Mouse (Mus musculus) liver, embryonic 14.5 days (tissue): ENCODE results near the gene Bmp8a. TPM values are rescaled to one million over a fixed set of nuclear protein-coding genes. Genes with fewer than 3 reads are reported as not detected.
A peak's percentile ranks its signal among the peaks of the same experiment; 100 is the strongest.
"Not testable (repeated sequence)": the region's sequence is repeated elsewhere in the genome, so short reads cannot be mapped to it uniquely, and the experiment has no call there.

Source experiments
- ATAC-seq: fragments of 200-750 bp; cut with Nextera tagmentation; 2 replicates; pipeline ENCODE4 v1.8.0; 2017; ENCODE audit warnings: moderate number of reproducible peaks, mild to moderate bottlenecking, moderate library complexity; ENCODE audit not compliant: insufficient read depth
- DNase-seq, 3 experiments: peaks; one replicate each; pipeline ENCODE4 v3.0.0-alpha.2; 2012 to 2013; ENCODE audit warnings: low read depth in 3 of 3, low spot score in 3 of 3
- H3K27ac ChIP-seq: fragments of 300-500 bp; sonication (generic); 2 replicates; pipeline ENCODE4 v1.5.1; 2014; ENCODE audit warnings: moderate library complexity, mild to moderate bottlenecking, control low read depth, inconsistent platforms
- H3K27me3 ChIP-seq: fragments of 300-500 bp; sonication (generic); 2 replicates; pipeline ENCODE4 v1.6.1; 2014; ENCODE audit warnings: mild to moderate bottlenecking, low read length, moderate library complexity; ENCODE audit not compliant: control insufficient read depth, insufficient read depth
- H3K36me3 ChIP-seq: fragments of 300-500 bp; sonication (generic); replicated peaks from 2 replicates; pipeline ENCODE4 v1.6.1; 2014; ENCODE audit warnings: low read depth; ENCODE audit not compliant: control insufficient read depth, insufficient read depth
- H3K4me1 ChIP-seq, 2 experiments: fragments of 200-500 bp in 1 of 2; fragments of 300-500 bp in 1 of 2; sonication (generic) in 1 of 2; replicated peaks; 2 replicates each; pipeline ENCODE4 v1.6.1; 2012 to 2014; ENCODE audit warnings: antibody characterized with exemption in 1 of 2, inconsistent platforms in 1 of 2, low read length in 1 of 2; ENCODE audit not compliant: control insufficient read depth in 2 of 2, insufficient read depth in 2 of 2
- H3K4me2 ChIP-seq: fragments of 300-500 bp; sonication (generic); 2 replicates; pipeline ENCODE4 v1.6.1; 2014; ENCODE audit warnings: low read depth, mild to moderate bottlenecking, control low read depth, moderate library complexity
- H3K4me3 ChIP-seq, 2 experiments: fragments of 200-500 bp in 1 of 2; fragments of 300-500 bp in 1 of 2; sonication (generic) in 1 of 2; 2 replicates each; pipeline ENCODE4 v1.5.1; 2012 to 2014; ENCODE audit warnings: low read depth in 2 of 2, low read length in 2 of 2, mild to moderate bottlenecking in 2 of 2, control low read depth in 1 of 2, inconsistent platforms in 1 of 2, moderate library complexity in 1 of 2; ENCODE audit not compliant: insufficient read depth in 1 of 2
- H3K9ac ChIP-seq: fragments of 300-500 bp; sonication (generic); replicated peaks from 2 replicates; pipeline ENCODE4 v1.6.1; 2014; ENCODE audit warnings: mild to moderate bottlenecking, control low read depth, moderate library complexity
- H3K9me3 ChIP-seq: fragments of 300-500 bp; sonication (generic); 2 replicates; pipeline ENCODE4 v1.6.1; 2016; ENCODE audit warnings: low read length, mixed read lengths; ENCODE audit not compliant: control insufficient read depth
- CTCF ChIP-seq: IDR thresholded peaks from 2 replicates; pipeline ENCODE4 v1.5.1; 2016; ENCODE audit warnings: antibody characterized with exemption, low read depth, control low read depth
- EP300 ChIP-seq: IDR thresholded peaks from 2 replicates; pipeline ENCODE4 v1.6.1; 2016; ENCODE audit warnings: antibody characterized with exemption, low read depth
- WGBS: fragments of 180-500 bp; shearing (Covaris S2); extraction: QIAGEN DNeasy Blood & Tissue Kit; methylation state at CpG from one replicate; pipeline ENCODE4 v1.1.7; 2014; ENCODE audit not compliant: insufficient replicate concordance; 5-methylcytosine and 5-hydroxymethylcytosine counted together
- polyA plus RNA-seq, 2 experiments: library from polyadenylated mRNA; depleted of rRNA in 1 of 2; stranded (reverse) in 1 of 2; unstranded in 1 of 2; fragments of >200 nt; fragmentation: Nextera tagmentation in 1 of 2; extraction: Ambion mirVana in 1 of 2; gene quantifications; 2 replicates each; pipeline versions ENCODE4 v1.2.1 to v1.2.3; 2012 to 2014

Bmp8a gene
- polyA plus RNA-seq, 2 experiments = 0.08 TPM; not detected in 1

DNA sequence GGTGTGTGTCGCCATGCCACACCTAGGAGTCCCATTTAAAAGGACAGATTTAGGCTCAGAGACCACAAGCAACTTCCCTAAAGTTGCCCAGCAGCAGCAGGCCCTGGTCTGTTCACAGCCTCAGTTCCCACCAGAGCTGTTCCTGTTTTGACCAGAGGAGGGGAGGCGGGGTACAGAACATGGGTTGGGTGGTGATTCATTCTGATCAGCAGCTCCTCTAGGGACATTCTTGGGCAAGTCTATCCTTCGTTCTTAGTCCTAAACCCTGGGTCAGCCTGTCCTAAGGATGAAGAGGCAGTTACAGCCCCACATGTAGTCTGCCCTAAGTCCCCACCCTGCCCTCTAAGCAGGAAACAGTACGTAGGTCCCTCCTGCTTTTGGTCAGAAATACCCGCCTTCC lies 2.8 kb downstream of the Bmp8a start:
- H3K36me3 ChIP-seq = no peaks in the 10 kb centered on the region
- no peaks in the 10 kb centered on the region for H3K9me3 ChIP-seq
- H3K27me3 ChIP-seq = peaks cover 29% of the 10 kb centered on the region
- H3K4me3 ChIP-seq = no peak overlapping the region
- H3K4me2 ChIP-seq = no peak overlapping the region
- DNase-seq = peak in 1 of 3 experiments; percentile 11
- H3K9ac ChIP-seq = no peak overlapping the region
- no peak overlapping the region for H3K27ac ChIP-seq
- WGBS = 45% methylated on average over 5 of the region's 5 CpGs
- ATAC-seq = no peak
- H3K4me1 ChIP-seq = peaks cover 0 to 3% of the 10 kb centered on the region in 2 experiments; a peak in 1 of 4 replicates
- no peak for TF ChIP-seq EP300
- no peak for TF ChIP-seq CTCF

DNA sequence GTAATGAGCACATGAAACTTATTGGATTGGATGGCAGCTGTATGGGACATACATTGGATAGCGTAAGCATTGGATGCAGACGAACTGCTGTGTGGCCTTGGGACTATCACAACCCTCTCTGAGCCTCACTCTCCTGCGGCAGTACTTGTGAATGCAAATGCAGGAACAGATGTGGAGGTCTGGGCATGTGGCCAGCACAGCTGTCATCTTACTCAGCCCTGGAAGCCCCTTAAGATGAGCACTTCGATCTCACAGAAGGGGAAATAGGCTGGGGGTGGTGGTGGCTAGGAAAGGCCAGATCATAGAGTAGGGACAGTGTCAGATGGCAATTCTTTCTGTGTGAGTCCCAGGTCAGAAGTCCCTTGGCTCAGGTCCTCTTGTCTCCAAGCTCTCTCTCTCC lies 5.4 kb downstream of the Bmp8a start:
- Histone ChIP-seq H3K4me3 (no peak overlapping the region), H3K4me2 (no peak overlapping the region), H3K4me1 (peaks cover 0 to 3% of the 10 kb centered on the region in 2 experiments; a peak in 1 of 4 replicates), H3K27ac (no peak overlapping the region), H3K36me3 (no peaks in the 10 kb centered on the region), H3K9me3 (no peaks in the 10 kb centered on the region), H3K9ac (no peak overlapping the region), H3K27me3 (peaks cover 16% of the 10 kb centered on the region)
- DNase-seq (no peak), ATAC-seq (no peak)
- no peak for TF ChIP-seq EP300
- TF ChIP-seq CTCF = no peak
- WGBS = 58% methylated on average over 4 of the region's 4 CpGs

DNA sequence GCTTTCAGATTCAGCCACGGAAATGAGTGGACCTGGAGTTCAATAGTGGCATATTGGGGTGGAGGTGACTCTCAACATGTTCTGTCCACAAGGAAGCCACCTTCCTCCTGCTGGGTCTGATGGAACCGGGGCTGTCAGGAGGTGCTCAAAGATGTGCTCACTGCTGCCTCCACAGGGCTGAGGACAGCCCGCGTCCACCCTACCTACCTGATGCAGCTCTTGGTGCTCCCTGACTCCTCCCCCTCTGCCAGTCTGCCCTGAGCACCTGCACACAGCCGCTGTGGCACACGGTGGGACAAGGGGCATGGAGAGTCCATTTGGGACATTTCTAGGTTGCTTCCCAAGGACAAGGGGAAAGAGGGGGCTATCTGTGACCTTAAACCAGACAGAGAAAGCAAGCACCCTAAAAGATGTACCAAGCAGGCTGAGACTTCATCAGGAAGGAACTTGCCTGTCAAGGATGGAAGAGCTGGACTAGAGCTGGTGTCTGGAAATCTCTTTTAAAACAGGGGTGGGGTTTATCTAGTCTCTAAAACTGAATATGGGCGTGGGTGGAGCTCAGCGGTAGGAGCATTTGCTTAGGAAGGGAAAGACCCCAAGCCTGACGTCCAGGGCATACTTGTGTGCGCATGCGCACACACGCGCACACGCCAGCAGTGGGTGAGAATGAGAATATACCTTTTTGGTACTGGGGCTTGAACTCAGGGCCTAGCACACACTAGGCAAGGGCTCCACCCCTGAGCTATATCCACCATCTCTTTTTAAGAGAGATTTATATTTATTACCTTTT lies 7.1 kb downstream of the Bmp8a start:
- Histone ChIP-seq H3K9me3 (no peaks in the 10 kb centered on the region), H3K27ac (no peak overlapping the region), H3K4me3 (no peak overlapping the region), H3K9ac (no peak overlapping the region), H3K27me3 (no peaks in the 10 kb centered on the region; the same call in none of the 2 replicates), H3K36me3 (no peaks in the 10 kb centered on the region), H3K4me1 (no peaks in the 10 kb centered on the region), H3K4me2 (no peak overlapping the region)
- ATAC-seq (no peak), DNase-seq (no peak)
- 58% methylated on average over 14 of the region's 14 CpGs for WGBS
- TF ChIP-seq CTCF (peak; percentile 29; the same call in 1 of the 2 replicates), EP300 (no peak)

DNA sequence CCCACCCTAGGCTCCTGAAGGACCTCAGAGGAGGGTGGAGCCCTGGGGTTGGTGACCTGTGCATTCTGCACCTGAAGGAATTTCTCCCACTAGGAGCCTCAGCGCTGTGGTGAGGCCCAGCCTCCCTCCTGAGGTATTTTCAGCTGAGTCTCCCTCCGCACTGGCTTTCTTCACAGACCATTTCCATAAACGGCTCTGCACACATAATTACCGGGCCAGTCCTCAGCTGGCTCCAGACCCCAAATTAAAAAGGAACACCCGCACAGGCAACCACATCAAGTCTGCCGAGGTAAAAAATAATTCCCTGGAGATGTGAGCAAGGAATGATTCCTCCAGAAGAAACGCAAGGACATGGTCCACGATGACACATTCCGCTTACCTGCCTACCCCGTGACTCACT lies 7.8 kb downstream of the Bmp8a start:
- not testable (repeated sequence) for H3K36me3 ChIP-seq, H3K27ac ChIP-seq, H3K9ac ChIP-seq, H3K4me1 ChIP-seq, ATAC-seq, H3K27me3 ChIP-seq, H3K4me3 ChIP-seq, H3K9me3 ChIP-seq, H3K4me2 ChIP-seq, DNase-seq
- WGBS = 72% methylated on average over 10 of the region's 10 CpGs

DNA sequence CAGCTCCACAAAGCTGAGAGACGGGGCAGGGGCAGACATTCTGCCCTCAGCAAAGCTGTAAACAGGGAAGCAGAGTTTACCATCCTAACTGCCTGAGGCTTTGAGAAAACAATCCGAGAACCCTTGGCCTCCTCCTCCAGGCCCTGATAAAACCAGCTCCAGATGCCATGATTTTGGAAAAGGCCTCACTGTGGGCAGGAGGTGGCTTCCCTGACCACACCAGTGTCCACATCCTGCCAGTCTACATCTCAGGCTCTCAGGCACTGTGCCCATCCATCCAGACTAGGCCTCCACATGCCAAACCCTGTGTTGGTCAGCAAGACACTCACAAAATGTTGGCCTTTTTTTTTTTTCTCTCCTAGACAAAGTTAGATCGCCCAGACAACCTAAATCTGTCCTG lies 8.9 kb downstream of the Bmp8a start:
- no peaks in the 10 kb centered on the region for H3K36me3 ChIP-seq
- no peaks in the 10 kb centered on the region for H3K27me3 ChIP-seq
- no peaks in the 10 kb centered on the region for H3K9me3 ChIP-seq
- H3K4me1 ChIP-seq = no peaks in the 10 kb centered on the region
- DNase-seq (no peak), ATAC-seq (no peak)
- H3K4me2 ChIP-seq = no peak overlapping the region
- H3K9ac ChIP-seq = no peak overlapping the region
- H3K4me3 ChIP-seq = no peak overlapping the region
- TF ChIP-seq CTCF (no peak), EP300 (no peak)
- WGBS = 54% methylated on average over 3 of the region's 3 CpGs
- no peak overlapping the region for H3K27ac ChIP-seq
